Mouse (Mus musculus) regulatory T cell (primary cell): ENCODE data around the gene Atp6v0e.

ENCODE experiments used
- in situ Hi-C: fragments of 300-600 bp; cut with MboI, MseI; formaldehyde crosslinking; loops from one replicate; pipeline ENCODE4 v1.15.1; 2025; ENCODE audit warnings: high pct_unique_total_duplicates

The Atp6v0e gene

GRCm38 (mm10) chr17:26662978-26663683, at the start of gene Atp6v0e:
TSS of gene Atp6v0e (plus strand) at chr17:26663231.
- in situ Hi-C loops = no loop called here

- in situ Hi-C loops = no loop called here
Measured at GRCm38 (mm10) chr17:26614286-26614685, 48.7 kb upstream of the Atp6v0e start.

GRCm38 (mm10) chr17:26614708-26615486, 48.1 kb upstream of the Atp6v0e start:
- in situ Hi-C loops = no loop called here

- in situ Hi-C loops = no loop called here
Measured at GRCm38 (mm10) chr17:26616696-26617095, 46.3 kb upstream of the Atp6v0e start.

GRCm38 (mm10) chr17:26618498-26618897, 44.5 kb upstream of the Atp6v0e start:
- in situ Hi-C loops = no loop called here

- in situ Hi-C loops = no loop called here
Measured at GRCm38 (mm10) chr17:26619577-26619976, 43.5 kb upstream of the Atp6v0e start.

- in situ Hi-C loops = no loop called here
Measured at GRCm38 (mm10) chr17:26620292-26620691, 42.7 kb upstream of the Atp6v0e start.

- in situ Hi-C loops = no loop called here
Measured at GRCm38 (mm10) chr17:26620786-26621766, 42.0 kb upstream of the Atp6v0e start.

- in situ Hi-C loops = no loop called here
Measured at GRCm38 (mm10) chr17:26621912-26622311, 41.1 kb upstream of the Atp6v0e start.

- in situ Hi-C loops = no loop called here
Measured at GRCm38 (mm10) chr17:26623991-26624390, 39.0 kb upstream of the Atp6v0e start.

GRCm38 (mm10) chr17:26624999-26625398, 38.0 kb upstream of the Atp6v0e start:
- in situ Hi-C loops = no loop called here

- in situ Hi-C loops = no loop called here
Measured at GRCm38 (mm10) chr17:26625521-26626010, 37.5 kb upstream of the Atp6v0e start.

- in situ Hi-C loops = no loop called here
Measured at GRCm38 (mm10) chr17:26628479-26628878, 34.6 kb upstream of the Atp6v0e start.

- in situ Hi-C loops = no loop called here
Measured at GRCm38 (mm10) chr17:26628936-26629335, 34.1 kb upstream of the Atp6v0e start.

GRCm38 (mm10) chr17:26631811-26632327, 31.2 kb upstream of the Atp6v0e start:
- in situ Hi-C loops = no loop called here

- in situ Hi-C loops = no loop called here
Measured at GRCm38 (mm10) chr17:26633186-26633585, 29.8 kb upstream of the Atp6v0e start.

GRCm38 (mm10) chr17:26633926-26634325, 29.1 kb upstream of the Atp6v0e start:
- in situ Hi-C loops = no loop called here

GRCm38 (mm10) chr17:26634539-26634938, 28.5 kb upstream of the Atp6v0e start:
- in situ Hi-C loops = no loop called here

GRCm38 (mm10) chr17:26635951-26636350, 27.1 kb upstream of the Atp6v0e start:
- in situ Hi-C loops = loop anchor here (5.0 kb wide), 1 partner anchor 169 kb away; no protein-coding TSS in a partner anchor

- in situ Hi-C loops = loop anchor here (5.0 kb wide), 1 partner anchor 171 kb away; no protein-coding TSS in a partner anchor
Measured at GRCm38 (mm10) chr17:26637851-26638250, 25.2 kb upstream of the Atp6v0e start.

- in situ Hi-C loops = loop anchor here (5.0 kb wide), 1 partner anchor 171 kb away; no protein-coding TSS in a partner anchor
Measured at GRCm38 (mm10) chr17:26638655-26639054, 24.4 kb upstream of the Atp6v0e start.
